Mouse (Mus musculus): ENCODE data around the gene Faap20.

- TF ChIP-seq POLR2A (IDR thresholded peaks at IDR 0.05; ENCODE audit: low read depth, low read length) (no peak), JUND (conservative IDR thresholded peaks at IDR 0.05; ENCODE audit: low read depth, low read length) (no peak), POLR2AphosphoS2 (IDR thresholded peaks at IDR 0.05; ENCODE audit: low read depth, low read length) (no peak), CTCF (conservative IDR thresholded peaks at IDR 0.05 in 1 of 2, IDR thresholded peaks at IDR 0.05 in 1 of 2; ENCODE audit: low read depth in 2 of 2, low read length in 2 of 2) (no peak), KAT2A (IDR thresholded peaks at IDR 0.05; ENCODE audit: insufficient replicate concordance, low read length) (no peak), ZNF384 (IDR thresholded peaks at IDR 0.05; ENCODE audit: low read depth, low read length) (no peak), E2F4 (IDR thresholded peaks at IDR 0.05; ENCODE audit: insufficient replicate concordance, low read depth, low read length) (no peak), RAD21 (IDR thresholded peaks at IDR 0.05; ENCODE audit: low read depth, low read length) (no peak), ZC3H11A (IDR thresholded peaks at IDR 0.05; ENCODE audit: low read depth, low read length) (no peak), ELF1 (IDR thresholded peaks at IDR 0.05; ENCODE audit: low read depth, low read length) (no peak), PAX5 (IDR thresholded peaks at IDR 0.05; ENCODE audit: low read length) (no peak), CHD2 (IDR thresholded peaks at IDR 0.05; ENCODE audit: low read length) (no peak), TBP (conservative IDR thresholded peaks at IDR 0.05; ENCODE audit: low read depth, low read length) (no peak), MAZ (IDR thresholded peaks at IDR 0.05; ENCODE audit: low read depth, low read length) (no peak)
These were observed 35.1 kb downstream of the Faap20 start for GRCm38 (mm10) chr4:155284521-155285379.
